20 mouse cellular contexts compared by ENCODE assay signal in the genomic region with DNA sequence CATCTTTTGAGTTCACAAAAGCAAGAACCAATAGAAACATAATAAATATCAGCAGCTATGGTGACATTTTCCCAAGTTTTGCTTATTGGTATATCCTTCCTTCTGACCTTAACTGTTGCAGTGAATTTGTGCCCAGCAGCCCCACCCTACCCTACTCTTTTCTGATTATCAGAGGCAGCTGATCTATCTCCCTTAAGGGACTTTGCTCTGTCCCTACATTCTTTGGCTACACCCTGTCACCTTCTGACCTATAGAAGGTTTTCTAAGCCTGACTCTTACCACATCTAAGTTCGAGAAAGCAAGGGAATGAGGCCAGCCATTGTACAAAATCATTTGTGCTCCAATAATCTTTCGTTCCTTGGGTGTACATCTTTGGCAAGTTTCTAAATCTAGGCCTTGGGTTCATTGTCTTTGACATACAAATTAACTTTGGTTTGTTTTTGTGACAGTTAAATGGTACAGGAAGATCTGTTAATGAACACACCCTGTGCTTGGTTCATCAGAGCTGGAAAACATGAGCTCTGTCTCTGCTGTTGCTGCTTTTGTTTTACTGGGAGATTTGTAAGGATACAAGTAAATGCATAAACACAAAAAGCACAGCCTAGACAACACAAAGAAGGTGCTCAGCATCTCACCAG.
DNase-seq lines count a peak whose midpoint lies in the region; ATAC-seq and TF ChIP-seq lines count a peak whose summit lies in the region.
"Had no signal": no experiment of that assay in that cellular context is flagged by ENCODE, and none has a peak within 500 bp of the region (broad histone marks: within the 10 kb centered on the region; RNA-seq: fewer than 3 reads in every experiment).

No protein-coding gene starts in this region.

- H3K27ac ChIP-seq in kidney, adult 2 months (ENCODE audit: insufficient read depth, low read depth, low read length) = peak overlapping the region; percentile 74
- H3K27ac ChIP-seq in liver, embryonic 13.5 days = peak overlapping the region; percentile 40
- H3K27ac ChIP-seq: embryonic facial prominence, embryonic 12.5 days; hindbrain, embryonic 10.5 days; limb, embryonic 12.5 days; lung, embryonic 15.5 days; macrophage; midbrain, embryonic 13.5 days had no signal

- peak; percentile 56 for DNase-seq in kidney, adult 2 months
- DNase-seq in kidney, postnatal 25 days = no peak
- DNase-seq in liver, embryonic 13.5 days = no peak
- peak; percentile 44 for DNase-seq in retina, postnatal 1 day
- no peak for DNase-seq in T-cell, adult 2 months (ENCODE audit: low spot score)
- DNase-seq in heart, postnatal 36 days = no peak
- DNase-seq in cerebellum, adult 8-10 months = no peak
- DNase-seq: adrenal gland, postnatal 10 days; cerebellum, adult 18-20 months; kidney, adult 11 months; layer of hippocampus, adult 9-11 months; thymus, adult 2 months had no signal

- no peak overlapping the region for H3K4me3 ChIP-seq in kidney, adult 2 months (ENCODE audit: insufficient read depth, low read depth, low read length)
- H3K4me3 ChIP-seq in liver, embryonic 13.5 days (replicated peaks) = no peak overlapping the region
- H3K4me3 ChIP-seq: embryonic facial prominence, embryonic 12.5 days; hindbrain, embryonic 10.5 days; limb, embryonic 12.5 days; lung, embryonic 15.5 days; midbrain, embryonic 13.5 days had no signal

- no peak for TF ChIP-seq CTCF in kidney, adult 2 months (conservative IDR thresholded peaks at IDR 0.05; ENCODE audit: insufficient read depth, insufficient read length, low read depth, low read length)

- 35% methylated on average over 2 of the region's 2 CpGs for WGBS in kidney, adult 2 months
- WGBS in liver, embryonic 13.5 days (ENCODE audit: insufficient replicate concordance) = 80% methylated on average over 2 of the region's 2 CpGs

- 0 out of 2 replicates have a peak, but pooled peaks have one; percentile 44 for ATAC-seq in erythroblast, adult 5-6 weeks (replicated peaks; ENCODE audit: low FRiP score, poor library complexity, severe bottlenecking)
- peak; percentile 73 for ATAC-seq in liver, embryonic 13.5 days (ENCODE audit: low read depth)
- ATAC-seq: midbrain, embryonic 13.5 days; Patski had no signal

- no peak for TF ChIP-seq POLR2A in kidney, adult 2 months (IDR thresholded peaks at IDR 0.05; ENCODE audit: low read depth, low read length)

- H3K4me1 ChIP-seq in kidney, adult 2 months (ENCODE audit: control insufficient read depth, insufficient read depth, low read length) = peaks cover 14% of the 10 kb centered on the region; the same call in 1 of the 2 replicates
- H3K4me1 ChIP-seq in liver, embryonic 13.5 days (replicated peaks) = peaks cover 54% of the 10 kb centered on the region
- H3K4me1 ChIP-seq: embryonic facial prominence, embryonic 12.5 days; hindbrain, embryonic 10.5 days; limb, embryonic 12.5 days; lung, embryonic 15.5 days; midbrain, embryonic 13.5 days had no signal

- 0 out of 2 replicates have a peak overlapping the region, but pooled peaks have one; percentile 23 for H3K9ac ChIP-seq in liver, embryonic 13.5 days
- H3K9ac ChIP-seq: embryonic facial prominence, embryonic 12.5 days; limb, embryonic 12.5 days; lung, embryonic 15.5 days; midbrain, embryonic 13.5 days had no signal

- H3K4me2 ChIP-seq in liver, embryonic 13.5 days = no peak overlapping the region
- H3K4me2 ChIP-seq: embryonic facial prominence, embryonic 12.5 days; limb, embryonic 12.5 days; lung, embryonic 15.5 days; midbrain, embryonic 13.5 days had no signal

- no peaks in the 10 kb centered on the region for H3K27me3 ChIP-seq in kidney, adult 2 months (replicated peaks; ENCODE audit: control insufficient read depth, insufficient read depth, low read length)
- H3K27me3 ChIP-seq in liver, embryonic 13.5 days = no peaks in the 10 kb centered on the region
- H3K27me3 ChIP-seq: embryonic facial prominence, embryonic 12.5 days; limb, embryonic 12.5 days; lung, embryonic 15.5 days; midbrain, embryonic 13.5 days; Patski had no signal

- no peaks in the 10 kb centered on the region for H3K36me3 ChIP-seq in kidney, adult 2 months (ENCODE audit: control insufficient read depth, insufficient read depth, low read length)
- H3K36me3 ChIP-seq in liver, embryonic 13.5 days = no peaks in the 10 kb centered on the region
- H3K36me3 ChIP-seq: embryonic facial prominence, embryonic 12.5 days; hindbrain, embryonic 10.5 days; limb, embryonic 12.5 days; lung, embryonic 15.5 days; midbrain, embryonic 13.5 days had no signal

- H3K9me3 ChIP-seq in liver, embryonic 13.5 days (replicated peaks) = no peaks in the 10 kb centered on the region
- H3K9me3 ChIP-seq: embryonic facial prominence, embryonic 12.5 days; hindbrain, embryonic 10.5 days; limb, embryonic 12.5 days; lung, embryonic 15.5 days; midbrain, embryonic 13.5 days had no signal

- intact Hi-C loops in heart, postnatal 36 days (cut with DNase I) = no loop called here

Comparison
In these comparisons a context has a peak if more than half of its experiments do, and no peak if none do; other contexts are left out.
1. DNase-seq: peak in kidney, adult 2 months (single experiment) and retina, postnatal 1 day (single experiment); none in kidney, postnatal 25 days (0 of 2), liver, embryonic 13.5 days (single experiment), T-cell, adult 2 months (single experiment), heart, postnatal 36 days (0 of 2) and cerebellum, adult 8-10 months (single experiment).